Mouse (Mus musculus): ENCODE measurements around the gene Fam186b.

Fam186b gene

GRCm38 (mm10) chr15:99295484-99295981 is at the start of gene Fam186b:
TSS of gene Fam186b (minus strand) at chr15:99295888.
- no peak for DNase-seq (ENCODE audit: low read depth, low spot score)

GRCm38 (mm10) chr15:99344961-99345360 is 49.3 kb upstream of the Fam186b start:
- no peak for DNase-seq (ENCODE audit: low read depth, low spot score)

DNA sequence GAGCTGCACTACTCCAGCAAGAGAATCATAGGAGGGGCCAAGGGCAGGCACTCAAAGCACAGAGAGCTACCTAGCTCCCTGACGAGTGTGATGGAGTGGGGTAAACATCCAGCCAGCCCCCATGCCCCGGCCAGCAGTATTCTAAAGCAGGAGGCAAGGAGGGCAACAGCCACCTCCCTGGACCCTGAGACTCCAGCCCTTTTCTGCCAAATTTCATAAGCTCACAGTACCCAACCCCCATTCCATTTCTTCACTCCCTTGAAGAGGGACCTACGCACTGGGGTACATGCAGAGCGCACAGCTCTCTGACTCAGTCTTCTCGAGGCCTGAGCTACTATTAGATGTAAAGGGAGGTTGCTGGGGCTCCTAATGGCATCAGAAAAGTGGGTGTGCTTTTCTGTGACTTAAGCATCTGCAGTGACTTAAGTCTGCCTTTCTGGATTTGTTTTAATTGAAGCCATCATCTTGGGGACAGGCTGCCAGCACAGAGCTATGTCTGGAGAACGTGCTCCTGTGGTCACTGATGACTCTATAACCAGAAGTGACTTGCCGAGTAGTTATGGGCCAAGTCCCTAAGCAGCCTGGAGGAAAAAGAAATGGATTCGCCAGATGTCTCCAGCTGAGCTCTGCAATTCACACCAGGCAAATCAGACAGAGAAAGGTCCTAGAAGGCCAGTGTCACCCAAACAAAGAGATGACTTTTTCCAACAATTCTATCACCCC is 48.6 kb upstream of the Fam186b start:
- no peak for DNase-seq (ENCODE audit: low read depth, low spot score)

- DNase-seq (ENCODE audit: low read depth, low spot score): no peak
Measured at GRCm38 (mm10) chr15:99343414-99344147, 47.9 kb upstream of the Fam186b start.

DNA sequence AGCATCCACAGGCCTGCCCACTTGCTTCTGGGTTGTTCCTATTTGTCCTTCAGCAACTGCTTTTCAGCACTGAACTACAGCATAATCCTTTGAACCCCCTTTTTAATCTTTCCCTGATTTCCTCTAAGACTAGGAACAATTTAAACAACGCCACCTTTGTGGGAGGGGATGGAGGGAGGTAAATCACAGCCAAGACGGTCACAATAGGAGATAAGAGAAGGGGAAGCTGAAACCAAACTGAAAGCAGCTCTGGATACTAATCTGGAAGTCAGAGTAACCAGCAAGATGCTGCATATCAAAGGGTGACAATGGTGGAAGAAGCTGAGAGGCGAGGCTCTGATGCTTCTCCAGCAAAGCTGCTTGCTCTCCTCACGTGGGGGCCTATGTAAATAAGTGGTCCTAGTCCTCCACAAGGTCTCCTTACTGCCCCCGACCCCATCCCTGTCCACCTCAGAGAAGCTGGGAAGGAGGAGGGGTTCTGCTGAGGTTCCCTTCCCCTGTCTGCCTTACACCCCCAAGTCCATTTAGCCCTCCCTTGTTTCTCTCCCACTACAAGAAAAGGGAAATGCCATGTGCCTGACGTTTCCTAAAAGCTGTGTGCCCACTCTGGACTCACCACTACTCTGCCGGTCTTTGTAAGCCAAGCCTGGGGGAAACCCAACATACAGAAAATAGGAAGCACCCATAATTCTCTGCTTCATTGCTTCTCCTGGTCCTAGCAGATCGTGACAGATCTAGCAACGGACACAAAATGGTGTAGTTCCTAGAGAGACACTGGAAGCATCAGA is 46.7 kb upstream of the Fam186b start:
- DNase-seq (ENCODE audit: low read depth, low spot score): no peak

DNA sequence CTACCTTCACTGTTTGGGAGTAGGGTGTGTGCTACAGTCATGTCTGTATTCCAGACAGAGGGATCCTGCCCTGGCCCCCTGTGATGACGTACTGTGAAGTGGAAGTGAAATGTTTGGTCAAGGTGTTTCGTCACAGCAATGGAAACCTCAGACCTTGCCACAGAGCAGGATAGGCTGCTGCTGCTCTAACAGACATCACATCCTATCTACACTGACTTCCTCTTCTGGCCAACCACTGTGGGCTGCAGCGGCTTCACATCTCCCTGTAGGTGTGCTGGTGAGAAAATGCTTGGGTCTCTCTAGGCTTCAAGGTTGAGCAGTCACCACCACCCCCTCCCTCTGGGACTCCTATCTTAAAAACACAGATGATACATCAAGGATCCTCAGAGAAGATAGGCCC is 45.4 kb upstream of the Fam186b start:
- no peak for DNase-seq (ENCODE audit: low read depth, low spot score)

DNA sequence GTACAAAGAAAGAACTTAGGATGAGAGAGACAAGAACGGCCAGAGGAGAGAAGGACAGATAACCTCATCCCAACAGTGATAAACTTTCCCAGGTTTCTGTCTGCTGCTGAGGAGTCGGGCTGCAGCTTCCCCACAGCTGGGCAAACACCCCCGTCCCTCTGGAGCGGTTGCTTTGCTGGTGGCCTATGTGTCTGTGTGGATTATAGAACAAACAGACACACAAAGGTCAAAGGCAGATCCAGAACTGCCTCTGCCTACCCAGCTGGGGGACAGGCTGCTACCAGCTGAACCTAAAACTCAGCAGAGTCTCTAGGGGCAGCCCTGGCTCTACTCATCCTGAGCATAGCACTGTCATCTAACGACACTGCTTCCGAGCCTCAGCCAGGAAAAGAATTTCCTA is 44.0 kb upstream of the Fam186b start:
- no peak for DNase-seq (ENCODE audit: low read depth, low spot score)

DNA sequence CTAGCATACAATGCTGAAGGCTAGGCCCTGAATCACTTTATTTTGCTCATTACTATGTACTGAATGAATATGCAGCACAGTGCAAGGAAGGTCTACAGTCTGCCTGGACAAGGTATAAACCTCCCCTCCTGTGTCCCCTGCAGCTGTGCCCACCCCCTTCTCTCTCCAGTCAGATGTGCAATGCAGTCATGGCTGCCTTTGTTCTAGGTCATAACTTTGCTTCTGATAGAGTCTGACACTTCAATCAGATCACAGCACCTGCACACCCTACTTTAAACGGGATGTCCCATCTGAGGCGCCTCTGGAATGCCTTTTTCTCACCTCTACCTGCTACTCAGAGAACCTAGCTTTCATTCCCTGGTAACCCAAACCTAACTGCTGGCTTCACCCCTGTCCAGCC is 43.2 kb upstream of the Fam186b start:
- no peak for DNase-seq (ENCODE audit: low read depth, low spot score)

- no peak for DNase-seq (ENCODE audit: low read depth, low spot score)
Measured at GRCm38 (mm10) chr15:99335801-99336320, 40.2 kb upstream of the Fam186b start.

DNA sequence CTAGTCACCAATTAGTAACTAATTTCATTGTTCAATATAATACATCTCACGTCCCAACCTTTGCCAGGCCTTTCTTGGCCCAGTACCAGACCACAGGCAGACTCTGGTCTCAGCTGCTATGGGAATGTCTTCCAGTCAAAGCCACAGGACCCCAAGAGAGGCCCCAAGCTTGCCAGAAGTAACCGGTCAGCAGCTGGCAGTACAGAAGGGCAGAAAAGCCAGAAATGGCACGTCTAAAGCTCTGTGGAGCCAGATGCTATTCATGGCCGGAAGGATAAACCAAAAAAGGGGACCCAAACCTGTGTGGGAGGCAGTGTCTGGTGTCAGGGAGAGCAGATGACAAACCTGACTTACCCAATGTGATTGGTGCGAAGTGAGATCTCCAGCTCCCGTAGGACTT is 38.8 kb upstream of the Fam186b start:
- no peak for DNase-seq (ENCODE audit: low read depth, low spot score)

DNA sequence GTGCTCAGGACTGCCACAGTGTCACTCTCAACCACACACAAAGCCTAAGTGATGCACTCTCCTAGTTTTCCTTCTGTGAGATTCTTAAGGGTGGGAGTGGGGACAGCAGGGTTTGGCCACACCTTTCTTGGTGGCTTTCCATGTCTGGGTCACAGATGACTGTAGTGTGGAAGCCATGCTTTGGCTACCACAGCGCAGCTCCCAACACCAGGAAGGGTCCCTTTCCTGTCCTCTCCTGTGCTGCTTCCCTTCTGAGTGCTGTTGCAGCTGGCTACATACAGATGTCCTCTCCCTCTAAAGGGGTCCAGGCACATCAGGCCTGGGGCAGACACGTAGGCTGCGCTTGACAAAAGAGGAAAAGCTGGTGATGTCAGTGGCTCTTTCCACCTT is 38.0 kb upstream of the Fam186b start:
- no peak for DNase-seq (ENCODE audit: low read depth, low spot score)

GRCm38 (mm10) chr15:99332921-99333675 is 37.4 kb upstream of the Fam186b start:
- peak; percentile 73 for DNase-seq (ENCODE audit: low read depth, low spot score)

DNA sequence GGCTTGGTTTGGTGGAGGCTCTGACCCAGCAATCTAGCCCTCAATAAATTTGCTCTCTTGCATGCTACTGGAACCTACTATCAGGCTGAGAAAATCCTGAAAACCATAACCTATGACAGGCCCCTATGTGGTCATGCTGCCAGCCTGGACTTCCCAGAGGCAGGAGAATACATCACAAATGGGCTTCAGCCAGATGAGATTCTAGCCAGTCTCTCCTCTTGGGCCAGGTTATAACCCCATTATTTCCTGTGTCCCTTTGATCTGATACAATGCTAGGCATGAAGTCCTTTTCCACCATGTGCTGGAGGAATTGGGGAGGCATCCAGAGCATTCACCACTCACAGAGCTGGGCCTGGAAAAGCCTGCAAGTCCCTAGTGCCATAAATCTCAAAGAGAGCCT is 36.4 kb upstream of the Fam186b start:
- no peak for DNase-seq (ENCODE audit: low read depth, low spot score)

- no peak for DNase-seq (ENCODE audit: low read depth, low spot score)
Measured at GRCm38 (mm10) chr15:99331341-99331740, 35.7 kb upstream of the Fam186b start.

DNA sequence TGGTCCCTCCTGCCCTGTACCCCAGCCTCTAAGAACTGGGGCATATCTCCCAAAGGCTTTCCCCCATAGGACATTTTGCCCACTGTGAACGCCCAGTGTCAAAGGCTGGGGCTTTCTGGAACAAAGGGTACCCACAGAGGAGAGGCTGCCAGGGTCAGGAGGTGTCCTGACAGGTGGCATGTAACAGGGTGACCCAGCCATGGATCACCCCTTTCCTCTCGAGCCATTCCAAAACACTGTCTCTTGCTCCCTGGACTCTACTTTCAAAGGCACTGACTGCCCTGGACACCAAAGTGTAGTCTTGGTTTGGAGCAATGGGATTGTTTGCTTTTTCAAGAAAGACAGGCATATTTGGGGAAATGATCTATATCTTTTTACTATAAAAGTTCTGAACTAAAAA is 34.6 kb upstream of the Fam186b start:
- no peak for DNase-seq (ENCODE audit: low read depth, low spot score)

- DNase-seq (ENCODE audit: low read depth, low spot score): no peak
Measured at GRCm38 (mm10) chr15:99328011-99328410, 32.3 kb upstream of the Fam186b start.

GRCm38 (mm10) chr15:99326959-99327358 is 31.3 kb upstream of the Fam186b start:
- DNase-seq (ENCODE audit: low read depth, low spot score): no peak

DNA sequence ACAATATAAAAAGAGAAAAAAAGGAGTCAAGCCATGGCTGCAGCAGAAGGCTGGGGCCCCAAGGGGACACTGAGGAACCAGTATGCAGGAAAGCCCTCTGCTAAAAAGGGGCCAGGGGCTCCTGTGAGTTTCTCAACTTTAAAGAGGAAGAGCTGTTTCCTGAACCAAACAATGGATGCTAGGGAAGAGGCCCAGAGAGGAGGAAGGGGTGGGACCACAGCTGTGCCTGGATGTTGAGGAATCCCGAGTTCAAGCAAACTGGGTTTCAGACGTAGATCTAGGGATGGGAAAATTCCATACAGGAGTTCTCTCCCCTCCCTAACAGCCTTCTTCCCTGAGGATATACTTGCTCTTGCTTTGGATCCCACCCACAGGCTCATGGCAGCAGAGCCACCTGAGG is 30.7 kb upstream of the Fam186b start:
- no peak for DNase-seq (ENCODE audit: low read depth, low spot score)

GRCm38 (mm10) chr15:99325598-99325997 is 29.9 kb upstream of the Fam186b start:
- no peak for DNase-seq (ENCODE audit: low read depth, low spot score)

- no peak for DNase-seq (ENCODE audit: low read depth, low spot score)
Measured at GRCm38 (mm10) chr15:99324151-99324550, 28.5 kb upstream of the Fam186b start.

DNA sequence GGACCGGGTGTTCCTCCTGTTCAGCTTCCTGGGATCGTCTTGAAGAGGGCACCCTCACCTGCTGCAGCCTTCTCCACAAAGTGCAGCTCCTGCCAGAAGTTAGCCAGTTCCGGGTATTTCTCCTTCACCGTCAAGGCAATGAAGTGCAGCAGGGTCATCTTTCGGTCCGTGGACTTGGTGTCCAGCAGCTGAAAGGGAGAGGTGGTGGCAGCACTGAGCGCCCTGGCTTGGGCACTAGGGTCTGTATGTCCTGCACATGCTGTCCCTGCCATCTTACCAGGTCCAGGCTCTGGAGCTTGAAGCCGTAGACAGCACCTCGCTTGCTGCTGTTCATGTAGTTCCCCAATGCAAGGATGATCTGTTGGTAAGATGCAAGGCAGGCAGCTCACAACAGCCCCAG is 25.3 kb upstream of the Fam186b start:
- no peak for DNase-seq (ENCODE audit: low read depth, low spot score)

Data from embryo, embryonic 11.5 days (tissue).